Mouse (Mus musculus) hindbrain, embryonic 11.5 days (tissue): ENCODE results near the gene Rerg. TPM values are rescaled to one million over a fixed set of nuclear protein-coding genes. Genes with fewer than 3 reads are reported as not detected.

Experiments
- ATAC-seq: fragments of 200-750 bp; cut with Nextera tagmentation; 2 replicates; pipeline ENCODE4 v1.8.0; 2017; ENCODE audit warnings: mild to moderate bottlenecking, moderate TSS enrichment, moderate library complexity; ENCODE audit not compliant: low FRiP score
- DNase-seq: peaks from one replicate; pipeline ENCODE4 v3.0.0-alpha.2; 2015; ENCODE audit warnings: low spot score
- H3K27ac ChIP-seq: fragments of 300-500 bp; sonication (generic); 2 replicates; pipeline ENCODE4 v1.5.1; 2014; ENCODE audit warnings: mild to moderate bottlenecking, low read depth, low read length
- H3K27me3 ChIP-seq: fragments of 300-500 bp; sonication (generic); 2 replicates; pipeline ENCODE4 v1.6.1; 2014; ENCODE audit warnings: mild to moderate bottlenecking, low read length, moderate library complexity, mixed read lengths; ENCODE audit not compliant: control insufficient read depth, insufficient read depth
- H3K36me3 ChIP-seq: fragments of 300-500 bp; sonication (generic); 2 replicates; pipeline ENCODE4 v1.6.1; 2014; ENCODE audit warnings: mild to moderate bottlenecking, low read length, moderate library complexity, mixed read lengths; ENCODE audit not compliant: control insufficient read depth, insufficient read depth
- H3K4me1 ChIP-seq: fragments of 300-500 bp; sonication (generic); replicated peaks from 2 replicates; pipeline ENCODE4 v1.6.1; 2014; ENCODE audit warnings: low read length, mixed read lengths; ENCODE audit not compliant: control insufficient read depth, insufficient read depth
- H3K4me2 ChIP-seq: fragments of 300-500 bp; sonication (generic); replicated peaks from 2 replicates; pipeline ENCODE4 v1.6.1; 2014; ENCODE audit warnings: mild to moderate bottlenecking, low read depth, low read length
- H3K4me3 ChIP-seq: fragments of 300-500 bp; sonication (generic); 2 replicates; pipeline ENCODE4 v1.5.1; 2014; ENCODE audit warnings: low read depth, low read length
- H3K9ac ChIP-seq: fragments of 300-500 bp; sonication (generic); 2 replicates; pipeline ENCODE4 v1.6.1; 2014; ENCODE audit warnings: low read depth, low read length
- H3K9me3 ChIP-seq: fragments of 300-500 bp; sonication (generic); 2 replicates; pipeline ENCODE4 v1.6.1; 2016; ENCODE audit warnings: low read length; ENCODE audit not compliant: control insufficient read depth
- WGBS: fragments of 180-500 bp; shearing (Covaris S2); extraction: QIAGEN DNeasy Blood & Tissue Kit; methylation state at CpG from one replicate; pipeline ENCODE4 v1.1.7; 2014; 5-methylcytosine and 5-hydroxymethylcytosine counted together
- polyA plus RNA-seq: library from polyadenylated mRNA; unstranded; fragments of >200 nt; fragmentation: Nextera tagmentation; extraction: Ambion mirVana; gene quantifications from 2 replicates; pipeline ENCODE4 v1.2.1, GENCODE M21; 2014

Rerg gene
- polyA plus RNA-seq, 1 experiment from 2014 or later, result 1.9 TPM

GRCm38 (mm10) chr6:137144526-137144840 is 25.8 kb downstream of the Rerg start:
- no peak overlapping the region for H3K27ac ChIP-seq
- H3K4me2 ChIP-seq, result no peak overlapping the region
- no peaks in the 10 kb centered on the region for H3K27me3 ChIP-seq
- no peak overlapping the region for H3K9ac ChIP-seq
- no peaks in the 10 kb centered on the region for H3K4me1 ChIP-seq
- no peak overlapping the region for H3K4me3 ChIP-seq
- ATAC-seq (no peak), DNase-seq (no peak)
- H3K36me3 ChIP-seq, result no peaks in the 10 kb centered on the region
- H3K9me3 ChIP-seq, result no peaks in the 10 kb centered on the region
- WGBS, result 89% methylated on average over 10 of the region's 10 CpGs

- no peaks in the 10 kb centered on the region for H3K9me3 ChIP-seq
- WGBS, result 80% methylated on average over 7 of the region's 7 CpGs
- no peaks in the 10 kb centered on the region for H3K27me3 ChIP-seq
- no peak overlapping the region for H3K4me2 ChIP-seq
- no peaks in the 10 kb centered on the region for H3K36me3 ChIP-seq
- ATAC-seq (no peak), DNase-seq (no peak)
- H3K27ac ChIP-seq, result no peak overlapping the region
- no peak overlapping the region for H3K4me3 ChIP-seq
- H3K4me1 ChIP-seq, result no peaks in the 10 kb centered on the region
- no peak overlapping the region for H3K9ac ChIP-seq
These were observed 26.3 kb downstream of the Rerg start for GRCm38 (mm10) chr6:137143818-137144525.

GRCm38 (mm10) chr6:137142796-137143195 is 27.5 kb downstream of the Rerg start:
- peak; percentile 62; the same call in 1 of the 2 replicates for ATAC-seq
- H3K4me3 ChIP-seq, result no peak overlapping the region
- H3K9me3 ChIP-seq, result no peaks in the 10 kb centered on the region
- no peaks in the 10 kb centered on the region for H3K27me3 ChIP-seq
- no peak overlapping the region for H3K27ac ChIP-seq
- no peaks in the 10 kb centered on the region for H3K4me1 ChIP-seq
- no peaks in the 10 kb centered on the region for H3K36me3 ChIP-seq
- 2% methylated on average over 10 of the region's 11 CpGs for WGBS
- peak; percentile 41 for DNase-seq
- H3K4me2 ChIP-seq, result peak overlapping the region; percentile 21; the same call in 1 of the 2 replicates
- 0 out of 2 replicates have a peak overlapping the region, but pooled peaks have one; percentile 1 for H3K9ac ChIP-seq

GRCm38 (mm10) chr6:137141247-137141820 is 29.0 kb downstream of the Rerg start:
- ATAC-seq (no peak), DNase-seq (no peak)
- H3K4me2 ChIP-seq, result no peak overlapping the region
- H3K27me3 ChIP-seq, result no peaks in the 10 kb centered on the region
- no peak overlapping the region for H3K9ac ChIP-seq
- H3K27ac ChIP-seq, result no peak overlapping the region
- no peak overlapping the region for H3K4me3 ChIP-seq
- WGBS, result 60% methylated on average over 5 of the region's 5 CpGs
- H3K36me3 ChIP-seq, result no peaks in the 10 kb centered on the region
- H3K9me3 ChIP-seq, result no peaks in the 10 kb centered on the region
- H3K4me1 ChIP-seq, result no peaks in the 10 kb centered on the region

GRCm38 (mm10) chr6:137138822-137139221 is 31.5 kb downstream of the Rerg start:
- no peak for ATAC-seq
- Histone ChIP-seq H3K9ac (no peak overlapping the region), H3K4me3 (no peak overlapping the region), H3K36me3 (no peaks in the 10 kb centered on the region), H3K4me2 (no peak overlapping the region), H3K27ac (no peak overlapping the region), H3K27me3 (no peaks in the 10 kb centered on the region), H3K9me3 (no peaks in the 10 kb centered on the region), H3K4me1 (no peaks in the 10 kb centered on the region; the same call in 1 of the 2 replicates)
- WGBS, result 82% methylated on average over 8 of the region's 8 CpGs
- no peak for DNase-seq

- Histone ChIP-seq H3K27ac (no peak overlapping the region), H3K9me3 (no peaks in the 10 kb centered on the region), H3K9ac (no peak overlapping the region), H3K27me3 (no peaks in the 10 kb centered on the region), H3K4me2 (no peak overlapping the region), H3K4me3 (no peak overlapping the region), H3K36me3 (no peaks in the 10 kb centered on the region), H3K4me1 (no peaks in the 10 kb centered on the region; the same call in 1 of the 2 replicates)
- no peak for ATAC-seq
- no peak for DNase-seq
- WGBS, result 47% methylated on average over 3 of the region's 3 CpGs
These were observed 31.9 kb downstream of the Rerg start for GRCm38 (mm10) chr6:137138391-137138790.

- ATAC-seq (no peak; the same call in 1 of the 2 replicates), DNase-seq (no peak)
- Histone ChIP-seq H3K4me1 (no peaks in the 10 kb centered on the region; the same call in 1 of the 2 replicates), H3K9ac (no peak overlapping the region), H3K4me2 (no peak overlapping the region), H3K27me3 (no peaks in the 10 kb centered on the region), H3K36me3 (no peaks in the 10 kb centered on the region), H3K27ac (no peak overlapping the region), H3K4me3 (no peak overlapping the region), H3K9me3 (no peaks in the 10 kb centered on the region)
- WGBS, result 85% methylated on average over 4 of the region's 4 CpGs
These were observed 33.9 kb downstream of the Rerg start for GRCm38 (mm10) chr6:137136401-137136800.

GRCm38 (mm10) chr6:137135506-137136391 is 34.5 kb downstream of the Rerg start:
- ATAC-seq (peak; percentile 86), DNase-seq (peak; percentile 42)
- 52% methylated on average over 20 of the region's 20 CpGs for WGBS
- no peak overlapping the region for H3K9ac ChIP-seq
- no peak overlapping the region for H3K4me3 ChIP-seq
- 0 out of 2 replicates have a peak overlapping the region, but pooled peaks have one; percentile 2 for H3K27ac ChIP-seq
- no peaks in the 10 kb centered on the region for H3K36me3 ChIP-seq
- no peak overlapping the region for H3K4me2 ChIP-seq
- H3K9me3 ChIP-seq, result no peaks in the 10 kb centered on the region
- no peaks in the 10 kb centered on the region; the same call in 1 of the 2 replicates for H3K4me1 ChIP-seq
- no peaks in the 10 kb centered on the region for H3K27me3 ChIP-seq
